Mouse (Mus musculus): Measurements from ENCODE around the gene Marf1.

Marf1 gene

GRCm38 (mm10) chr16:14137976-14138561, 25.1 kb downstream of the Marf1 start:
- no peak for DNase-seq (ENCODE audit: extremely low read depth, insufficient read length, low spot score)

GRCm38 (mm10) chr16:14135014-14135413, 28.1 kb downstream of the Marf1 start:
- no peak for DNase-seq (ENCODE audit: extremely low read depth, insufficient read length, low spot score)

- DNase-seq (ENCODE audit: extremely low read depth, insufficient read length, low spot score) = no peak
Observed at GRCm38 (mm10) chr16:14131838-14132237, 31.3 kb downstream of the Marf1 start.

- no peak for DNase-seq (ENCODE audit: extremely low read depth, insufficient read length, low spot score)
Observed at GRCm38 (mm10) chr16:14131376-14131775, 31.8 kb downstream of the Marf1 start.

- DNase-seq (ENCODE audit: extremely low read depth, insufficient read length, low spot score) = no peak
Observed at GRCm38 (mm10) chr16:14130796-14131195, 32.4 kb downstream of the Marf1 start.

GRCm38 (mm10) chr16:14128977-14129376, 34.2 kb downstream of the Marf1 start:
- no peak for DNase-seq (ENCODE audit: extremely low read depth, insufficient read length, low spot score)

- no peak for DNase-seq (ENCODE audit: extremely low read depth, insufficient read length, low spot score)
Observed at GRCm38 (mm10) chr16:14125253-14125652, 37.9 kb downstream of the Marf1 start.

- DNase-seq (ENCODE audit: extremely low read depth, insufficient read length, low spot score) = no peak
Observed at GRCm38 (mm10) chr16:14124709-14125108, 38.4 kb downstream of the Marf1 start.

- DNase-seq (ENCODE audit: extremely low read depth, insufficient read length, low spot score) = no peak
Observed at GRCm38 (mm10) chr16:14123901-14124300, 39.2 kb downstream of the Marf1 start.

- no peak for DNase-seq (ENCODE audit: extremely low read depth, insufficient read length, low spot score)
Observed at GRCm38 (mm10) chr16:14122586-14122985, 40.6 kb downstream of the Marf1 start.

GRCm38 (mm10) chr16:14121563-14121962, 41.6 kb downstream of the Marf1 start:
- no peak for DNase-seq (ENCODE audit: extremely low read depth, insufficient read length, low spot score)

- DNase-seq (ENCODE audit: extremely low read depth, insufficient read length, low spot score) = no peak
Observed at GRCm38 (mm10) chr16:14120941-14121340, 42.2 kb downstream of the Marf1 start.

GRCm38 (mm10) chr16:14117299-14117698, 45.9 kb downstream of the Marf1 start:
- no peak for DNase-seq (ENCODE audit: extremely low read depth, insufficient read length, low spot score)

- no peak for DNase-seq (ENCODE audit: extremely low read depth, insufficient read length, low spot score)
Observed at GRCm38 (mm10) chr16:14112742-14113141, 50.4 kb downstream of the Marf1 start.

GRCm38 (mm10) chr16:14112133-14112532, 51.0 kb downstream of the Marf1 start:
- DNase-seq (ENCODE audit: extremely low read depth, insufficient read length, low spot score) = no peak

GRCm38 (mm10) chr16:14110922-14111321, 52.2 kb downstream of the Marf1 start:
- no peak for DNase-seq (ENCODE audit: extremely low read depth, insufficient read length, low spot score)

- DNase-seq (ENCODE audit: extremely low read depth, insufficient read length, low spot score) = no peak
Observed at GRCm38 (mm10) chr16:14109651-14110230, 53.4 kb downstream of the Marf1 start.

GRCm38 (mm10) chr16:14105891-14106290, 57.3 kb downstream of the Marf1 start:
- no peak for DNase-seq (ENCODE audit: extremely low read depth, insufficient read length, low spot score)

- DNase-seq (ENCODE audit: extremely low read depth, insufficient read length, low spot score) = no peak
Observed at GRCm38 (mm10) chr16:14091771-14092170, 71.4 kb downstream of the Marf1 start.

GRCm38 (mm10) chr16:14089296-14089695, 73.9 kb downstream of the Marf1 start:
- DNase-seq (ENCODE audit: extremely low read depth, insufficient read length, low spot score) = no peak

- peak; percentile 29 for DNase-seq (ENCODE audit: extremely low read depth, insufficient read length, low spot score)
Observed at GRCm38 (mm10) chr16:14088249-14088648, 74.9 kb downstream of the Marf1 start.

- no peak for DNase-seq (ENCODE audit: extremely low read depth, insufficient read length, low spot score)
Observed at GRCm38 (mm10) chr16:14082925-14083324, 80.2 kb downstream of the Marf1 start.

Data from 3134 (cell line).